Mouse (Mus musculus): ENCODE measurements around the gene 4933407L21Rik. TPM values are rescaled to one million over a fixed set of nuclear protein-coding genes. Genes with fewer than 3 reads are reported as not detected.

4933407L21Rik gene
- total RNA-seq, 2 experiments from 2014 or later: 7.8 to 9.6 TPM

Other genes starting within 250 kb of the 4933407L21Rik start
- under 1 TPM; 0.61 to 0.83 TPM for gene A630001G21Rik, start 149.8 kb upstream of the 4933407L21Rik start, total RNA-seq (2021)
- 100 to 1,000 TPM; 133 to 143 TPM for gene Cab39, start 135.0 kb upstream of the 4933407L21Rik start, total RNA-seq (2021)
- gene Itm2c, start 34.2 kb upstream of the 4933407L21Rik start, total RNA-seq (2021): 100 to 1,000 TPM; 521 to 559 TPM
- gene Gpr55, start 32.5 kb downstream of the 4933407L21Rik start, total RNA-seq (2021): under 1 TPM; 0.11 TPM
- gene Spata3, start 88.3 kb downstream of the 4933407L21Rik start, total RNA-seq (2021): under 1 TPM; 0.46 to 0.47 TPM
- gene 2810459M11Rik, start 117.4 kb downstream of the 4933407L21Rik start, total RNA-seq (2021): 1 to 10 TPM; 5.2 to 7.5 TPM
- gene Psmd1, start 135.9 kb downstream of the 4933407L21Rik start, total RNA-seq (2021): 100 to 1,000 TPM; 110 to 112 TPM
- under 1 TPM; 0.22 to 0.25 TPM for gene Htr2b, start 183.5 kb downstream of the 4933407L21Rik start, total RNA-seq (2021)
- gene Gm21972, start 205.2 kb downstream of the 4933407L21Rik start, total RNA-seq (2021): 1 to 10 TPM; 2.0 to 4.1 TPM
- 10 to 100 TPM; 37.6 to 40.2 TPM for gene Armc9, start 226.3 kb downstream of the 4933407L21Rik start, total RNA-seq (2021)